Mouse (Mus musculus): ENCODE results near the gene Saysd1.

DNA sequence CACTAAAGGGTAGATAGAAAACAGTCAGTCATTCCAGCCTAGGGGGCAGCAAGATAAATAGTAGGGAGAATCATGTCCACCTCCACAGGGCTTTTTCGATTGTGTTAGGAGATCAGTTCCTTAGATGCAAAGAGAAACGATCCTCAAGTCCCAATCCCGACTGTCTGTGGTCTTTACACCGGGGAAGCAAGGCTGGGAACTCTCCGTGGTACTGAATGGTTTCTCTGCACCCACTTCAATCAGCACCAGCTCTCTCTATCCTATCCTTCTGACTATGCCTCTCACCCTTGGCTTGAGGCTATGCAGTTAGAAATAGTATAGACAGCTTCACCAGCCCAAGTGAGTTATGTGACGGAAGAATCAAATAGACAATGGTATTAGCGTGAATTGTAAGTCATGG, 44.8 kb downstream of the Saysd1 start:
- TF ChIP-seq CTCF (IDR thresholded peaks at IDR 0.05; ENCODE audit: low read depth, low read length) (no peak), TAL1 (conservative IDR thresholded peaks at IDR 0.05; ENCODE audit: low read depth, low read length) (no peak)

Measured in G1E (cell line).